Mouse (Mus musculus) telencephalon, adult 2 months (tissue): ENCODE results near the gene Cyp4a31.
"Not testable (repeated sequence)": the region's sequence is repeated elsewhere in the genome, so short reads cannot be mapped to it uniquely, and the experiment has no call there.

Source experiments
- DNase-seq: peaks from one replicate; pipeline ENCODE4 v3.0.0-alpha.2; 2011; ENCODE audit warnings: low read depth, low spot score

The Cyp4a31 gene

DNA sequence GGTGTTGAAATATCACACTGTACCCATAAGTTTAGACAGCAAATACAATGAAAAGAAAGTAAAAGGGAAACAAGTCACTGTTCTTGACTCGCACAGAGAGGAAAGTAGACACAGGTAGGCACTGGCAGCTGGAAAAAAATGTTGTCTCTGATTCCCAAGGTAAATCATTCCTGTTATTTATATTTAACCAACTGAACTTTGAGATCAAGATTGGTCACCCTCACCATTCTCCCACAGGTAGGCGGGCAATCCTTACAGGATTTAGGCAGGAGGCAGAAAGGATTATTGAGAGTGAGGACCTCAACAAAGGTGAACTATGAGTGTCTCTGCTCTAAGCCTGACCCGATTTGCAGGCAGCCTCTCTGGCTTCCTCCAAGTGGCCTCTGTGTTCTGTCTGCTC is at the start of gene Cyp4a31:
TSS of gene Cyp4a31 (plus strand) at position 249 of the 400 bp plus-strand sequence.
- no peak for DNase-seq

DNA sequence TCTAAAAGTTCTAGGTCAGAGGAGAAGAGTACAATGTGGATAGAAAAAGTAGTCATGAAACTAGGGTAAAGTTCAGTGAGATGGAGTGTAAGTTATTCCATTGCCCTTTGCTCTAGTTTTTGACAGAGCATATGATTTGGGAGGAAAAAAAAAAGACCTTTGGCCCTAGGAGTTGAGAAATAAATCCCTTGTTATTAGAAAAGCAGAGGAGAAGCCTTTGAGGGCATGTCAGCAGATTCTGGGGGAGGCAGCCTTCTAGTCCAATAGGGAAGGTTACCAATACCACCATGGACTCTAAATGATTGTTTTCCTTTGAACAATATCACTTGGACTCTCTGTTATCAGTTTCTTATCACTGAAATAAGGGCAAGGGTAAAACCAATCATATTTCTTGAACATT is 49.5 kb upstream of the Cyp4a31 start:
- DNase-seq, result not testable (repeated sequence)

DNA sequence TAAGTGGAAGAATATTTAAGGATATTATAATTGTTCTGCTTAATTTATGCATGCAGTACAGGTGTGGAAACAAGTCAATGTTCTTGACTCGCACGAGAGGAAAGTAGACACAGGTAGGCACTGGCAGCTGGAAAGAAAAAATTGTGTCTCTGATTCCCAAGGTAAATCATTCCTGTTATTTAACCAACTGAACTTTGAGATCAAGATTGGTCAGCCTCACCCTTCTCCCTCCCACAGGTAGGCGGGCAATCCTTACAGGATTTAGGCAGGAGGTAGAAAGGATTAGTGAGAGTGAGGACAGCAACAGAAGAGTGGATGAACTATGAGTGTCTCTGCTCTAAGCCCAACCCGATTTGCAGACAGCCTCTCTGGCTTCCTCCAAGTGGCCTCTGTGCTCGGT is 45.4 kb upstream of the Cyp4a31 start, which contains the start of gene Cyp4a10:
TSS of gene Cyp4a10 (plus strand) at position 265 of the 400 bp plus-strand sequence.
- not testable (repeated sequence) for DNase-seq

DNA sequence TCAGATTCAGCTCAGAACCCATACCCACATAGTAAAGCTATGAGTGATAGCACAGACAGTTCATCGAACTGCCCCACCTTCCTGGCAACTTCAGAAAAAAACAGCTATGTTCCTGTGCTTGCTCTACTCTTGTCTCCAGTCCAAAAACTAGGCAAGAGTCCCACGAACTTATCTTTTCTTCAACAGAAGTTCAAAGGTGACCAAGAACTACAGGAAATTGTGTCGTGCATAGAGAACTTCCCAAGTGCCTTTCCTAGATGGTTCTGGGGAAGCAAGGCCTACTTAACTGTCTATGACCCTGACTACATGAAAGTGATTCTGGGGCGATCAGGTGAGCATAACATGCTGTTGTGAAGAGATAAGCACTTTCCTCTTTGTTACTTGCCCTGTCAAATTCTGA is 44.0 kb upstream of the Cyp4a31 start:
- DNase-seq, result no peak

DNA sequence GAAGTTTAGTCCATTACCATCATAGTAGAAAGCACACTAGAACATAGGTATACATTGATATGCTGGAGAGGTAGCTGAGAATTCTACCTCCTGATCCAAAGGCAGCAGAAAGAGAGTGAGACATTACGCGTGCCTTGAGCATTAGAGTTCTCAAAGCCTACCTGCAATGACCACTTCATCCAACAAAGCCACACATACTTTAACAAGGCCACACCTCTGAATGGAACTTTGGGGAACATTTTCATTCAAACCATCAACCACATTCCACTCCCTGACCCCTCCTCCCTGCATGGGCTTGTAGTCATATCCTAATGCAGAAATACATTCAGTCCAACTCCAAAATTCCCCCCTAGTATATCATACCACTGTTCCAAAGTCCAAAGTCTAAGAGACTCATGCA is 41.7 kb upstream of the Cyp4a31 start:
- DNase-seq, result no peak

DNA sequence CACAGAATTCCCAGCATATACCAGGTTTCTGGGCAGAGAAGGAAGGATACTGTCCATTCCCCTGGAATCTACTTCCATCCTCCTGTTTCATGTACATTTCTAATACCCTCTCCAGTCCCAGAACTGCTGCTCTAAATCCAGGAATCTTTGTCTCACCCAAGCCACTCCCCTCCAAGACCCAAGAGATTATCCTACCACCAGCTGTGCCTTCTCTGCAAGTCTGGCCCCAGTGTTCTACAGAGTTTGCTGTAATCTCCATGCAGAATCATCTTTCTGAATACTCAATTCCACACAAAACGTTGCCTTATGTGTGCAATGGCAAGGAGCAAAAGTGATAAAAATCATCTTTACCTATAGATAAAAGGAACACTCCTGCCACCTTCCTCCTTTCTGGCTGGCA is 18.3 kb upstream of the Cyp4a31 start:
- no peak for DNase-seq

DNA sequence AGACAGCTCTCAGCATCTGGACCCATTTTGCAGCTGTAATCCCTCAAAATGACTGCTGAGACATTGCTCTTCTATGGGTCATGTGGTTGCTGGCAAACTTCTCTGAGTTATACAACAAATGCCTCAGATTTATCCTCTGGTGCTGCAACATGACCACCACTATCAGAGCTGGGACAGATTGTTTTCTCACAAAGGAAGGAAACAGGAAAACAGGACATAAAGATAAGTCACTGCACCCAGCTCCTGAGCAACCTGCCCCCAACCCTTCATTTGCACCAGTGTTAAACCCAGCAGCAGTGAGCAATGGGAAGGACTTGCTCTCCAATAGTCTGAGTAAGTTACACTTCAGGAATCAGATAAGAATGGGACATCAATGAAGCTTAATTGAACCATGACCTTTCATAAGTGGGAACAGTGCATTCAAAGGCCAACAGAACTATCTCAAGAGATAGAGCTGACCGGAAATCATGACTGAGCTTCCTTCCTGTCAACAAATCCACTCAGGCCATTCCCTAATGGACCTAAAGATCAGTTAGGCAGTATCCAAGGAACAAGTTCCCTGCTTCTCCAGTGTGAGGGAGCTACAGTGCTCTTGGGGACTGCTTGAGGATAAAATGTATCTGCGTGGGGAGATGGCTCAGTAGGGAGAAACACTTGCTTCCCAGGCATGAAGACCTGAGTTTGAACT is 17.2 kb upstream of the Cyp4a31 start:
- DNase-seq, result no peak

DNA sequence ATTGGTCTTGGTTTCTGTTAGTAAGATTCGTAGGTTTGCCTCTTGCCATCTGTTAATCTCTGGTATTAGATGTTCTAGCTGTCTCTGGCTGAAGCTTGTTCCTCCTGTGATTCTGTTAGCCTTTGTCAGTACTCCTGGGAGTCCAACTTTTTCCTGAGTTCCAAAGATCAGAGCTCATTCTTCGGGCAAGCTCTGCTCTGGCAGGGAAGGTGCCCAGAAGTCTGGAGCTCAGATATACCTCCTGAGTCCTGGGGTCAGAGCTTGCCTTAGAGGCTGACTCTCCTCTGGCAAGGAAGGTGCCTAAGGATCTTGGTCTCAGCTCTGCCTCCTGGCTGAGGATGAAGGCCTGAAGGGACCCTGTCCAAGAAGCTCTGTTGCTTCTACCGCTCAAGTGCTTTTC is 10.7 kb upstream of the Cyp4a31 start:
- DNase-seq, result no peak

DNA sequence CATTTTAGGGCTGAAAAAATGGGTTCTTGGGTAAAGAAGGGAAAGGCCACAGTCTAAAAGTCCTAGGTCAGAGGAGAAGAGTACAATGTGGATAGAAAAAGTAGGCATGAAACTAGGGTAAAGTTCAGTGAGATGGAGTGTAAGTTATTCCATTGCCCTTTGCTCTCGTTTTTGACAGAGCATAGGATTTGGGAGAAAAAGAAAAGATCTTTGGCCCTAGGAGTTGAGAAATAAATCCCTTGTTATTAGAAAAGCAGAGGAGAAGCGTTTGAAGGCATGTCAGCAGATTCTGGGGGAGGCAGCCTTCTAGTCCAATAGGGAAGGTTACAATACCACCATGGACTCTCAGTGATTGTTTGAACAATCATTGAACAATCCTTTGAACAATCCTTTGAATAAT is 7.9 kb upstream of the Cyp4a31 start:
- DNase-seq, result no peak

DNA sequence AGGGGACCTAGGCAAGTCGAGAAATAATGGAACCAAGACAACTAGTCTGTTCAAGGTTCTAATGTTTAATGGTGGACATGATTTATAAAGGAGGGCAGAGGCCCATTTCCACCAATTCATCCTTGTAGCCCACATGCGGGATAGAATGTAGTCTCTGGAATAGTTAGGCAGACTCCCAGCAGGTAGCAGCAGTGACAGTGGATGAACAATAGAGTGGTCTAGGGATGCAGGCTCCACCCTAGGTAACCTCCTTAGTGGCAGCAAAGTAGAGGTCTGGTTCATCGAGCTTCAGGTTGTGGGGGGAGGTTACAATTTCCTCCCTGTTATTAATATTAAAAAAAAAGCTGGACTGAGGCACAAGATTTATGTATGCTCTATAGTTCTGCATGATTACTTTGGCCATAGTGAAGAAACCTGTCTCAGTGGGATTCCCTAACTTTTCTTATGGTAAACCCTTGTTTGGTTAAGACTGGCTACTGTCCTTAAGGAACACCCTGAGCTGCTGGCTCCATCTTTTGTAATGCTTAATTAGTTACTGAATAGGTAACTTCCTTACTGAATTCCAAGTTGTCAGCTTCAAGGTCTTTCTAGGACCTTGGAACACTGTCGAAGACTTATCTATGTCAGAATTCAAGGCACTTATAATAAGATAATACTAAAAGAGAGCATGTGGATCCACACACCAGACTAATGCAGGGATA is 5.4 kb upstream of the Cyp4a31 start:
- no peak for DNase-seq

DNA sequence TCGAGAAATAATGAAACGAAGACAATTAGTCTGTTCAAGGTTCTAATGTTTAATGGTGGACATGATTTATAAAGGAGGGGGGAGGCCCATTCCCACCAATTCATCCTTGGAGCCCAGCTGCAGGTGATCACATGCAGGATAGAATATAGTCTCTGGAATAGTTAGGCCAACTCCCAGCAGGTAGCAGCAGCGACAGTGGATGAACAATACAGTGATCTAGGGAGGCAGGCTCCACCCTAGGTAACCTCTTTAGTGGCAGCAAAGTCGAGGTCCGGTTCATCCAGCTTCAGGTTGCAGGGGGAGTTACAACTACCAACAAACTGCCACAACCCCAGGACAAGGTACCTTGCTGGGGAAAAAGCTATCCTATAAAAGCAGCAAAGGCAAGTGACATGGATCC is 2.2 kb upstream of the Cyp4a31 start:
- DNase-seq, result not testable (repeated sequence)

DNA sequence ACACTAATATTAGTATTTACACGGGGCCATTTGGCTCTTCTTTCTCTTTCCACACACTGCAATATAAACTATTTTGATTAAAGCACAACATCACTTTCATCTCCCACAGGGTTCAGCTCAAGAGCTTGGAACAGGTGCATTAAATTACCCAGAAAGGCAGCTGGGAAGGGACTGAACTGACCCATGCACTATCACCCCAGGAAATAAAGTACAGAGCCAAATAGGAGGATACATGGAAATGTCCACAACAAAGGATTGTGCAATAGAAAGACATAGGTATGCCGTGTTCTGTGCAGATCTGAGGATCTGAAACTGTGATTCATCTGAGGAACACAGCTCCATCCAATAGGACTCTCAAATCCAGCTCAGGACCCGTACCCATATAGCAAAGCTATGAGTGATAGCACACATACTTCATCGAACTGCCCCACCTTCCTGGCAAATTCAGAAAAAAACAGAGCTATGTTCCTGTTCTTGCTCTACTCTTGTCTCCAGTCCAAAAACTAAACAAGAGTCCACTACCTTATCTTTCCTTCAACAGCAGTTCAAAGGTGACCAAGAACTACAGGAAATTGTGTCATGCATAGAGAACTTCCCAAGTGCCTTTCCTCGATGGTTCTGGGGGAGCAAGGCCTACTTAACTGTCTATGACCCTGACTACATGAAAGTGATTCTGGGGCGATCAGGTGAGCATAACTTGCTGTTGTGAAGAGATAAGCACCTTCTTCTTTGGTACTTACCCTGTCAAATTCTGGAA is 1.2 kb downstream of the Cyp4a31 start:
- DNase-seq, result not testable (repeated sequence)

DNA sequence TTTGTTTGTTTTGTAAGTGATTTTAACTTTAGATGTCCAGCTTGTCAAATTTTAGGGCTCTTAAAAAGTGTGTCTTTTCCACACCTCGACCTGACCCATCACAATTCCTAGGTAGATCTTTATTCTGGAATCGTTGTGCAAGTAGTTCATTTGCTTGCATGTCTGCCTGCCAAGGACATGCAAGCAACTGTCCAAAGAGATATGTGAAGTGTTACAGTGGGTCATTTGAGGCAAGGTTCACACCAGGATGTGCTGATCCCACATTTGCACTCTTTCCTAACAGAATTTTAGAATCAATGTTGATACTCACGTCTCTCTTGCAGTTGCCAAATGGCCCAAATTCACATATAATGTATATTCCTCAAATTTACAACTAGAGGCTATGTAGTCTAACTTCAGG is 11.8 kb downstream of the Cyp4a31 start:
- DNase-seq, result no peak

DNA sequence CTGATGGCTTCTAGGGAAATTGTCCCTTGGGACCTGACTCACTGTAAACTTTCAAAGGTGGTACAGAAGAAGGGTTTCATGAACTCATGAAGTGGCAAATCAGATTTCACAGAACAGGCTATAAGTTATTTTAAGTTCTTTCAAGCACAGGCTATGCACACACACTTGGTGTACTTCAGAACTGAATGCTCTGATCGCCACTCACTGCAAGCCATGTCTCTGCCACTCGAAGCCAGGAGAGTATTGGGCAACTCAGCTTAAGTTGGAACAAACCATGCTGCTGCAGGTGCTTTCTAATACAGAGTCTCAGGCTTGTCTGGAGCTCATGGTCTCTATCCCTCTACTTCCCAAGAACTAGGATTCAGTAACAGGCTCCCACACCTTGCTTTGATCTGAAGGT is 12.3 kb downstream of the Cyp4a31 start:
- no peak for DNase-seq

DNA sequence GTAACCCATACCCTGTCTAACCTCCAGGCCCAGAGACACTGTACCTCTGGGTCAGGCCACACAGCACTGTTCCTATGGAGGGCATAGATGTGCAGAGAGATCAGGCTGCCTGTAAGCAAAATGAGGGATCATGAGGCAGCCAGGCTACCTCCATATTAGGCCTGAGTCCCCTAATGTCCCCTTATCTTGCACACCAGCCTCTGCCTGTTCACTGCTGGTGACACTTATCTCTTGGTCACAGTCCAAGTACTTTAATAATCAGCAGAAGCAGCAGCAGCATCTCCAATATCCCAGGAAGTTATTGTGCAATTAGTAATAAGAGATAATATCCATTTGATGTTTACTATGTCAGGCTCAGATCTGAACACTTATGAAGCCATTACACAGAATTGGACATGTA is 19.6 kb downstream of the Cyp4a31 start:
- DNase-seq, result no peak

DNA sequence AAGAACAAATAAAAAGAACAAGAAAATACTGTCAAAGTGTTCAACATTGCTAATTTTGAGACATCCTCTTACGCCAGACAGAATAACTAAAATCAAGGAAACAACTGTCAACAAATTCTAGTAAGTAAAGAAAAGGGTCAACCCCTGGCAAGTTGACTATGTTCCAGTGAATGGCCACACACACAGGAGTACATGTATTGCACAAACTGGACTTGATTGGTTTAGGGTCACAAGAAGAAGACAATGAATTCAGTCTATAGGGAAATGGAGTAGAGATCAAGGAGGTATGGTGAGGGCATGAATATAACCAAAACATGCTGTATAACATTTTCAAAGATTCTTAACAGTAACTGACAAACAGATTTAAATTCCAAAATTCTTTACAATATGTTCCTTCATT is 32.9 kb downstream of the Cyp4a31 start:
- no peak for DNase-seq

DNA sequence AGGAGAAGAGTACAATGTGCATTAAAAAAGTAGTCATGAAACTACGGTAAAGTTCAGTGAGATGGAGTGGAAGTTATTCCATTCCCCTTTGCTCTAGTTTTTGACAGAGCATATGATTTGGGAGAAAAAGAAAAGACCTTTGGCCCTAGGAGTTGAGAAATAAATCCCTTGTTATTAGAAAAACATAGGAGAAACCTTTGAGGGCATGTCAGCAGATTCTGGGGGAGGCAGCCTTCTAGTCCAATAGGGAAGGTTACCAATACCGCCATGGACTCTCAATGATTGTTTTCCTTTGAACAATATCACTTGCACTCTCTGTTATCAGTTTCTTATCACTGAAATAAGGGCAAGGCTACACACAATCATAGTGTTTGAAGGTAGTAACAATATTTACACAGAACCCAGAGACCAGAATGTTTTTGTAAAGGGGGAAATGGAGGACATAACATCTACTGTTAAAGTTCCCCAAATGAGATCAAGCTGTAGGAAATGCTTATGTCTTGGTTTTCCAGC is 33.4 kb downstream of the Cyp4a31 start:
- DNase-seq, result no peak

DNA sequence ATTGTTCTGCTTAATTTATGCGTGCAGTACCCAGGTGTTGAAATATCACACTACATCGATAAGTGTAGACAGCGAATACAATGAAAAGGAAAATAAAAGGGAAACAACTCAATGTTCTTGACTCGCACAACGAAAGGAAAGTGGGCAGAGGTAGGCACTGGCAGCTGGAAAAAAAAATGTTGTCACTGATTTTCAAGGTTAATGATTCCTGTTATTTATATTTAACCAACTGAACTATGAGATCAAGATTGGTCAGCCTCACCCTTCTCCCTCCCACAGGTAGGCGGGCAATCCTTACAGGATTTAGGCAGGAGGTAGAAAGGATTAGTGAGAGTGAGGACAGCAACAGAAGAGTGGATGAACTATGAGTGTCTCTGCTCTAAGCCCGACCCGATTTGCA is 37.2 kb downstream of the Cyp4a31 start, which contains the start of gene Cyp4a32:
TSS of gene Cyp4a32 (plus strand) at position 359 of the 400 bp plus-strand sequence.
- not testable (repeated sequence) for DNase-seq

DNA sequence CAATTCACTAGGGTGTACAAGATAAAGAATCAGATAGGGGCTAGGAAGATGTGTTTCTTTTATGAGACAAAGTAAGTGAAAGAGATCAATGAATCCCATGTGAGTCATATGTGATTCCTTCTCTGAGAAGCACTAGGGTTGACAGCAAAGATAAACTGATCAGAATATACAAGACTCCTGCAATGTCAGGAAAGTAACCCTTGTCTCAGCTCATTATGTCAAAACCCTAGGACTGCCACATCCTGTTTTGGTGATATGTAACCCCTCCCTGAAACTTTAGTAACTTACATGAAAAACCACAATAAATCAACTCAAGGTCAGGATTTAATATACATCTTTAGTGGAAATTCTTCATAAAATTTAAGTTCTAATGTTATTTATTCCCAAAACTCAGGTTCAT is 50.6 kb downstream of the Cyp4a31 start:
- DNase-seq, result no peak

DNA sequence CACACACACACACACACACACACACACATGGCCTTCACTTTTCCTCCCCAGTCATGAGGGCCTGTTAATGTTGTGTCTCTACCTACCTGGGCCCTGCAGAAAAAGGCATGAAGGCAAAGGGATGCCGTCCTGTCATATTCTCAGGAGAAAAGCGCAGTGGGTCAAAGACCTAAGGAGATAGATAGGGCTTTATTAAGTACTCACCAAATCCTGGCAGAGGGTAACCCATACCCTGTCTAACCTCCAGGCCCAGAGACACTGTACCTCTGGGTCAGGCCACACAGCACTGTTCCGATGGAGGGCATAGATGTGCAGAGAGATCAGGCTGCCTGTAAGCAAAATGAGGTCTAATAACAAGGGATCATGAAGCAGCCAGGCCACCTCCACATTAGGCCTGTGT is 62.1 kb downstream of the Cyp4a31 start:
- not testable (repeated sequence) for DNase-seq
